Mouse (Mus musculus): ENCODE data around the gene Aldh4a1. TPM values are rescaled to one million over a fixed set of nuclear protein-coding genes. Genes with fewer than 3 reads are reported as not detected.

The Aldh4a1 gene
- polyA plus RNA-seq, 1 experiment, result 7.0 TPM

DNA sequence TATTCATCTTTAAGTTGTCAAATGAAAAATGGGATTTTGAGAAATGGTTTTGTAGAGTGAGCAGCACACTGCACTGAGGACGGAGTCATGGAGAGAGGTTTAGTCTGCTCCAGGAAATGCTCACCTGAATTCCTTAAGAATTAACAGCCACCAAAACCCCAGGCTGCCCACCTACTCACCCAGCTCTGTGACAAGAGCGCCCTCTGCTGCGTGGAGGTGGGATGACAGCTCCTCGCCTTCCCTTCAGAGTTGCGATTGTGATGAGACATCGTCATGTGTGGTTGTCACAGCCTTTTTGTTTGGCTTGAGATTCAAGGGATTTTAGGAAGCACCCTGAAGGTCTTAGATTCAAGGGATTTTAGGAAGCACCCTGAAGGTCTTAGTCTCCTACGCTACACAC is 13.7 kb downstream of the Aldh4a1 start:
- Histone ChIP-seq H3K4me1 (ENCODE audit: control insufficient read depth, insufficient read depth, low read length) (peaks cover 8% of the 10 kb centered on the region), H3K36me3 (ENCODE audit: control insufficient read depth, insufficient read depth, low read length) (no peaks in the 10 kb centered on the region), H3K4me3 (ENCODE audit: control insufficient read depth, low read depth, low read length) (no peak overlapping the region), H3K27ac (ENCODE audit: control insufficient read depth, insufficient read depth, low read depth, low read length) (no peak overlapping the region), H3K27me3 (ENCODE audit: control insufficient read depth, insufficient read depth, low read length) (no peaks in the 10 kb centered on the region)
- TF ChIP-seq CTCF (IDR thresholded peaks at IDR 0.05; ENCODE audit: control insufficient read depth, insufficient read depth, insufficient replicate concordance, low read depth, low read length) (peak; percentile 98), POLR2A (IDR thresholded peaks at IDR 0.05; ENCODE audit: control insufficient read depth, low read depth, low read length) (no peak)

- H3K36me3 ChIP-seq (ENCODE audit: control insufficient read depth, insufficient read depth, low read length), result no peaks in the 10 kb centered on the region
- H3K27me3 ChIP-seq (ENCODE audit: control insufficient read depth, insufficient read depth, low read length), result no peaks in the 10 kb centered on the region
- H3K27ac ChIP-seq (ENCODE audit: control insufficient read depth, insufficient read depth, low read depth, low read length), result no peak overlapping the region
- TF ChIP-seq POLR2A (IDR thresholded peaks at IDR 0.05; ENCODE audit: control insufficient read depth, low read depth, low read length), result no peak
- no peak for TF ChIP-seq CTCF (IDR thresholded peaks at IDR 0.05; ENCODE audit: control insufficient read depth, insufficient read depth, insufficient replicate concordance, low read depth, low read length)
- H3K4me1 ChIP-seq (ENCODE audit: control insufficient read depth, insufficient read depth, low read length), result no peaks in the 10 kb centered on the region
- H3K4me3 ChIP-seq (ENCODE audit: control insufficient read depth, low read depth, low read length), result no peak overlapping the region
These were observed 15.2 kb downstream of the Aldh4a1 start for GRCm38 (mm10) chr4:139637847-139638246.

GRCm38 (mm10) chr4:139638356-139638755 is 15.7 kb downstream of the Aldh4a1 start:
- no peaks in the 10 kb centered on the region for H3K27me3 ChIP-seq (ENCODE audit: control insufficient read depth, insufficient read depth, low read length)
- TF ChIP-seq POLR2A (IDR thresholded peaks at IDR 0.05; ENCODE audit: control insufficient read depth, low read depth, low read length), result no peak
- no peak for TF ChIP-seq CTCF (IDR thresholded peaks at IDR 0.05; ENCODE audit: control insufficient read depth, insufficient read depth, insufficient replicate concordance, low read depth, low read length)
- H3K4me3 ChIP-seq (ENCODE audit: control insufficient read depth, low read depth, low read length), result no peak overlapping the region
- H3K4me1 ChIP-seq (ENCODE audit: control insufficient read depth, insufficient read depth, low read length), result no peaks in the 10 kb centered on the region
- no peaks in the 10 kb centered on the region for H3K36me3 ChIP-seq (ENCODE audit: control insufficient read depth, insufficient read depth, low read length)
- no peak overlapping the region for H3K27ac ChIP-seq (ENCODE audit: control insufficient read depth, insufficient read depth, low read depth, low read length)

DNA sequence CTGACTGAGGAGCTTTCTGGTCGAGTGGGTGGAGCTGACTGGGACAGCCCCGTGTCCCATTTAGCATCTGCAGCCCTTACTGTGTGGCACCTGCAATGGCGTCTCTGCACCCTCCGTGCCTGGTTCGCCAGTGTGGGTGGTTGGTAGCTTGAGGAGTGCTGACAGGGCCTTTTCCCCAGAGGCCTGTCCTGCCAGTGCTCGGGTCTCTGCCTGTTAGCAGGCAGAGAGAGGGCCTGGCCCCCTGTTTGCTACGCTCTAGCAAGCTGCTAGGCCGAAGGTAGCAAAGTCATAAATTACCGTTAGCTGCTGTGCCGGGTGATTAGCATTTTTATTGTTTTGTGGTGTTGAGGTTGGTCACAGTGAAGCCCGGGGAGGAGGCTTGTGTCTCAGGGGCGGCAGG is 17.1 kb downstream of the Aldh4a1 start:
- no peaks in the 10 kb centered on the region for H3K36me3 ChIP-seq (ENCODE audit: control insufficient read depth, insufficient read depth, low read length)
- H3K4me1 ChIP-seq (ENCODE audit: control insufficient read depth, insufficient read depth, low read length), result no peaks in the 10 kb centered on the region
- TF ChIP-seq CTCF (IDR thresholded peaks at IDR 0.05; ENCODE audit: control insufficient read depth, insufficient read depth, insufficient replicate concordance, low read depth, low read length), result no peak
- TF ChIP-seq POLR2A (IDR thresholded peaks at IDR 0.05; ENCODE audit: control insufficient read depth, low read depth, low read length), result no peak
- no peaks in the 10 kb centered on the region for H3K27me3 ChIP-seq (ENCODE audit: control insufficient read depth, insufficient read depth, low read length)
- H3K27ac ChIP-seq (ENCODE audit: control insufficient read depth, insufficient read depth, low read depth, low read length), result no peak overlapping the region
- no peak overlapping the region for H3K4me3 ChIP-seq (ENCODE audit: control insufficient read depth, low read depth, low read length)

GRCm38 (mm10) chr4:139640333-139640732 is 17.7 kb downstream of the Aldh4a1 start:
- no peak overlapping the region for H3K4me3 ChIP-seq (ENCODE audit: control insufficient read depth, low read depth, low read length)
- H3K4me1 ChIP-seq (ENCODE audit: control insufficient read depth, insufficient read depth, low read length), result no peaks in the 10 kb centered on the region
- no peak overlapping the region for H3K27ac ChIP-seq (ENCODE audit: control insufficient read depth, insufficient read depth, low read depth, low read length)
- TF ChIP-seq CTCF (IDR thresholded peaks at IDR 0.05; ENCODE audit: control insufficient read depth, insufficient read depth, insufficient replicate concordance, low read depth, low read length) (no peak), POLR2A (IDR thresholded peaks at IDR 0.05; ENCODE audit: control insufficient read depth, low read depth, low read length) (no peak)
- no peaks in the 10 kb centered on the region for H3K36me3 ChIP-seq (ENCODE audit: control insufficient read depth, insufficient read depth, low read length)
- no peaks in the 10 kb centered on the region for H3K27me3 ChIP-seq (ENCODE audit: control insufficient read depth, insufficient read depth, low read length)

DNA sequence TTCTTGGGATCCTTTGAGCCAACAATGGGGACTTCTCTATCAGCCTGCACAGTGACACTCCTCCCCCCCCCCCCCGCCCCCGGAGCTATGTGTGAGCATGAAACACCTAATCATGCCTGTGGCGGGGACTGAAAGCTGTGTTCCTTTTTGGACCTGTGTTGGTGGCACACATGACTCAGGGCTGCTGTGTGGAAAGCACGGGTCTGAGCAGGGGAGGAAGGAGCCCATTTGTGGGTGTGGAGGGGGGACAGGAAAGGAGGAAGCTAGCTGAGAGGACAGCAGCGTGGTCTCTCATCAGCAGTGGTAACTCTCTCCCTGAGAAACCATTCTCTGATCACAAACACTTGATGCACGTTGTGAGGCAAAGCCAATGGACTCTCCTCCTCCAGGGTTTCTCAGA is 18.1 kb downstream of the Aldh4a1 start:
- Histone ChIP-seq H3K27ac (ENCODE audit: control insufficient read depth, insufficient read depth, low read depth, low read length) (no peak overlapping the region), H3K4me1 (ENCODE audit: control insufficient read depth, insufficient read depth, low read length) (no peaks in the 10 kb centered on the region), H3K36me3 (ENCODE audit: control insufficient read depth, insufficient read depth, low read length) (no peaks in the 10 kb centered on the region), H3K4me3 (ENCODE audit: control insufficient read depth, low read depth, low read length) (no peak overlapping the region), H3K27me3 (ENCODE audit: control insufficient read depth, insufficient read depth, low read length) (no peaks in the 10 kb centered on the region)
- no peak for TF ChIP-seq CTCF (IDR thresholded peaks at IDR 0.05; ENCODE audit: control insufficient read depth, insufficient read depth, insufficient replicate concordance, low read depth, low read length)
- no peak for TF ChIP-seq POLR2A (IDR thresholded peaks at IDR 0.05; ENCODE audit: control insufficient read depth, low read depth, low read length)

DNA sequence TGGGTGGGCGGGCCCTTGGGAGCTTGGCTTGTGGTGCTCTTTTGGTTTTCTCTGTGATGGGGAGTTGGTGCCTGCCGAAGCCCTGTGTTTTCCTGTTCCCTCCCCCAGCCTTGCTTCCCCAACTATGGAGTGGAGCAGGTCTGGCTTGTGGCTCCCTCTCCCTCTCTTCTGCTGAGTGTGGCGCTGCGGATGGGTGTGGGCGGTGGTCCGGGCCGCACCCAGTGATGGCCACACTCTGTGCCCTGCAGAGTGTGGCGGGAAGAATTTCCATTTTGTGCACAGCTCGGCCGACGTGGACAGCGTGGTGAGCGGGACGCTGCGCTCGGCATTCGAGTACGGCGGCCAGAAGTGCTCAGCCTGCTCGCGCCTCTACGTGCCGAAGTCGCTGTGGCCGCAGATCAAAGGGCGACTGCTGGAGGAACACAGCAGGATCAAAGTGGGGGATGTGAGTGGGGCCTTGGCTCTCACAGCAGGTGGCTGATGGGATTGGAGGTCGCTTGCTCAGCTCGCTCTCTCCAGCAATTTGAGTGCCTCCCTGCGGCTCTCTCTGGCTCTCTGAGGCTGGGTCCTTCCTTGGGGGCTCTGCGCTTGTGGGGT is 19.3 kb downstream of the Aldh4a1 start:
- no peaks in the 10 kb centered on the region for H3K36me3 ChIP-seq (ENCODE audit: control insufficient read depth, insufficient read depth, low read length)
- no peak overlapping the region for H3K27ac ChIP-seq (ENCODE audit: control insufficient read depth, insufficient read depth, low read depth, low read length)
- no peaks in the 10 kb centered on the region for H3K4me1 ChIP-seq (ENCODE audit: control insufficient read depth, insufficient read depth, low read length)
- no peak overlapping the region for H3K4me3 ChIP-seq (ENCODE audit: control insufficient read depth, low read depth, low read length)
- H3K27me3 ChIP-seq (ENCODE audit: control insufficient read depth, insufficient read depth, low read length), result no peaks in the 10 kb centered on the region
- TF ChIP-seq CTCF (IDR thresholded peaks at IDR 0.05; ENCODE audit: control insufficient read depth, insufficient read depth, insufficient replicate concordance, low read depth, low read length) (no peak), POLR2A (IDR thresholded peaks at IDR 0.05; ENCODE audit: control insufficient read depth, low read depth, low read length) (no peak)

DNA sequence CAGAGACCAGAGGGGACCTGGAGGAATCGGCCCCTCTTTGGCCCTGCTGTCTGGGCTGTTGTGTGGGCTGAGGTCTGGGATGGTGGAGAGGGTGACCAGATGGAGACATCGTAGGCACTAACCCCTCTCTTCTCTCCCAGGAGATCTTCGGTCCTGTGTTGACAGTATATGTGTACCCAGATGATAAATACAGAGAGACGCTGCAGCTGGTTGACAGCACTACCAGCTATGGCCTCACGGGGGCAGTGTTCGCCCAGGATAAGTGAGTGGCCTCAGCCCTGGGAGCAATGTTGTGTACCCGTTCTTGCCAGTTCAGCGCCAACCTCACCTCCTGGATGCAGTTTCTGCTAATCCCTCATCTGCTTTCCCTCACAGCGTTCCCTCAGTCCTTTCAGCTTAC is 21.3 kb downstream of the Aldh4a1 start:
- TF ChIP-seq POLR2A (IDR thresholded peaks at IDR 0.05; ENCODE audit: control insufficient read depth, low read depth, low read length) (no peak), CTCF (IDR thresholded peaks at IDR 0.05; ENCODE audit: control insufficient read depth, insufficient read depth, insufficient replicate concordance, low read depth, low read length) (peak; percentile 95)
- no peaks in the 10 kb centered on the region for H3K36me3 ChIP-seq (ENCODE audit: control insufficient read depth, insufficient read depth, low read length)
- H3K4me3 ChIP-seq (ENCODE audit: control insufficient read depth, low read depth, low read length), result no peak overlapping the region
- no peaks in the 10 kb centered on the region for H3K4me1 ChIP-seq (ENCODE audit: control insufficient read depth, insufficient read depth, low read length)
- no peak overlapping the region for H3K27ac ChIP-seq (ENCODE audit: control insufficient read depth, insufficient read depth, low read depth, low read length)
- no peaks in the 10 kb centered on the region for H3K27me3 ChIP-seq (ENCODE audit: control insufficient read depth, insufficient read depth, low read length)

All from testis, adult 2 months (tissue).